Mouse (Mus musculus) CH12.LX (cell line): ENCODE data around the gene Slc22a15.

ENCODE experiments used
- BHLHE40 ChIP-seq: IDR thresholded peaks from 2 replicates; pipeline ENCODE4 v1.6.1; 2011; ENCODE audit warnings: mild to moderate bottlenecking, low read depth, low read length, improper control_type of control experiment
- CTCF ChIP-seq, 2 experiments: IDR thresholded peaks in 1 of 2; conservative IDR thresholded peaks in 1 of 2; 2 replicates each; pipeline ENCODE4 v1.5.1; 2011 to 2012; ENCODE audit warnings: low read depth in 2 of 2, low read length in 2 of 2, improper control_type of control experiment in 1 of 2, inconsistent platforms in 1 of 2, mild to moderate bottlenecking in 1 of 2, moderate library complexity in 1 of 2
- HCFC1 ChIP-seq: IDR thresholded peaks from 2 replicates; pipeline ENCODE4 v1.6.1; 2012; ENCODE audit warnings: low read depth, mild to moderate bottlenecking, inconsistent platforms, low read length, improper control_type of control experiment
- IRF4 ChIP-seq: IDR thresholded peaks from 2 replicates; pipeline ENCODE4 v1.6.1; 2014; ENCODE audit warnings: low read depth, mild to moderate bottlenecking, inconsistent platforms, low read length, improper control_type of control experiment
- JUN ChIP-seq: IDR thresholded peaks from 2 replicates; pipeline ENCODE4 v1.6.1; 2011; ENCODE audit warnings: low read depth, mild to moderate bottlenecking, low read length, improper control_type of control experiment, moderate library complexity; ENCODE audit not compliant: insufficient read depth
- MAX ChIP-seq: IDR thresholded peaks from 2 replicates; pipeline ENCODE4 v1.6.1; 2011; ENCODE audit warnings: low read length, improper control_type of control experiment
- NELFE ChIP-seq: IDR thresholded peaks from 2 replicates; pipeline ENCODE4 v1.6.1; 2011; ENCODE audit warnings: low read depth, low read length, improper control_type of control experiment
- POLR2A ChIP-seq: IDR thresholded peaks from 2 replicates; pipeline ENCODE4 v1.6.1; 2011; ENCODE audit warnings: low read depth, mild to moderate bottlenecking, improper control_type of control experiment, low read length
- TBP ChIP-seq: conservative IDR thresholded peaks from 2 replicates; pipeline ENCODE4 v1.6.1; 2011; ENCODE audit warnings: low read depth, low read length, improper control_type of control experiment
- USF1 ChIP-seq: IDR thresholded peaks from 2 replicates; pipeline ENCODE4 v1.6.1; 2014; ENCODE audit warnings: low read depth, mild to moderate bottlenecking, inconsistent platforms, low read length, improper control_type of control experiment
- ZKSCAN1 ChIP-seq: IDR thresholded peaks from 2 replicates; pipeline ENCODE4 v1.6.1; 2012; ENCODE audit warnings: low read depth, inconsistent platforms, low read length, improper control_type of control experiment, borderline replicate concordance

- TF ChIP-seq NELFE (no peak), CTCF (conservative IDR thresholded peaks at IDR 0.05 in 1 of 2, IDR thresholded peaks at IDR 0.05 in 1 of 2; ENCODE audit: low read depth in 2 of 2, low read length in 2 of 2) (no peak), IRF4 (no peak), MAX (no peak), HCFC1 (no peak), TBP (no peak), POLR2A (no peak), USF1 (no peak), BHLHE40 (no peak), ZKSCAN1 (no peak), JUN (no peak)
Measured at GRCm38 (mm10) chr3:101940418-101940817, 16.2 kb upstream of the Slc22a15 start.
